Mouse (Mus musculus): ENCODE results near the gene Tor1aip1.

DNA sequence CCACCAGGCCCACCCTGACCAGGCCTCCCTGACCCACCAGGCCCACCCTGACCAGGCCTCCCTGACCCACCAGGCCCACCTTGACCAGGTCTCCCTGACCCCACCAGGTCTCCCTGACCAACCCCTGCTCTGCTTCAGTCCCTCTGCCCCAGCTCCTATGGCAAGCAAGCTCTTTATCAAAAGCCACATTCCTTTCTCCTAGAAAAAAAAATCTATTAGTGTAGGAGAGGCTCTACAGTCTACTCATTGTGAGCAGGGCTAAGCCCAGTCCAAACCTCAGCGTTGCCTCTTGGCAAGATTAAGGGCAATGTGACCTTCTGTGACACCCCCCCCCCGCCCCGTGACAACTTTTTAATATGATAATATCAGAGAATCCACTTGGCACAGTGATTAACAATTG lies 48.3 kb upstream of the Tor1aip1 start:
- TF ChIP-seq CTCF (IDR thresholded peaks at IDR 0.05; ENCODE audit: low read depth): no peak
- no peak for TF ChIP-seq EP300 (IDR thresholded peaks at IDR 0.05; ENCODE audit: low read depth)
